Mouse (Mus musculus): ENCODE results near the gene Plekhh3. TPM values are rescaled to one million over a fixed set of nuclear protein-coding genes. Genes with fewer than 3 reads are reported as not detected.

Plekhh3 gene
- polyA plus RNA-seq, 1 experiment from 2014 or later, result 23.5 TPM

GRCm38 (mm10) chr11:101141088-101141487 is 30.1 kb downstream of the Plekhh3 start:
- Histone ChIP-seq H3K4me3 (replicated peaks) (no peak overlapping the region), H3K9me3 (no peaks in the 10 kb centered on the region), H3K36me3 (no peaks in the 10 kb centered on the region), H3K9ac (no peak overlapping the region), H3K4me1 (peaks cover 15% of the 10 kb centered on the region), H3K4me2 (no peak overlapping the region), H3K27me3 (replicated peaks) (no peaks in the 10 kb centered on the region), H3K27ac (no peak overlapping the region)
- WGBS, result 76% methylated on average over 8 of the region's 8 CpGs
- ATAC-seq (ENCODE audit: insufficient read depth, low FRiP score, low read depth), result no peak

GRCm38 (mm10) chr11:101140164-101140819 is 30.9 kb downstream of the Plekhh3 start:
- 0 out of 2 replicates have a peak overlapping the region, but pooled peaks have one; percentile 5 for H3K9ac ChIP-seq
- no peaks in the 10 kb centered on the region for H3K36me3 ChIP-seq
- no peak for ATAC-seq (ENCODE audit: insufficient read depth, low FRiP score, low read depth)
- peak overlapping the region; percentile 51; the same call in 1 of the 2 replicates for H3K27ac ChIP-seq
- WGBS, result 37% methylated on average over 27 of the region's 27 CpGs
- H3K9me3 ChIP-seq, result no peaks in the 10 kb centered on the region
- H3K4me1 ChIP-seq, result peaks cover 15% of the 10 kb centered on the region
- H3K27me3 ChIP-seq (replicated peaks), result no peaks in the 10 kb centered on the region
- peak overlapping the region; percentile 26 for H3K4me3 ChIP-seq (replicated peaks)
- H3K4me2 ChIP-seq, result peak overlapping the region; percentile 57

- H3K27ac ChIP-seq, result peak overlapping the region; percentile 80
- peaks cover 15% of the 10 kb centered on the region for H3K4me1 ChIP-seq
- no peaks in the 10 kb centered on the region for H3K27me3 ChIP-seq (replicated peaks)
- ATAC-seq (ENCODE audit: insufficient read depth, low FRiP score, low read depth), result peak; percentile 50; the same call in 1 of the 2 replicates
- no peaks in the 10 kb centered on the region for H3K36me3 ChIP-seq
- WGBS, result 15% methylated on average over 15 of the region's 15 CpGs
- no peak overlapping the region for H3K9ac ChIP-seq
- no peaks in the 10 kb centered on the region for H3K9me3 ChIP-seq
- peak overlapping the region; percentile 23 for H3K4me3 ChIP-seq (replicated peaks)
- peak overlapping the region; percentile 50 for H3K4me2 ChIP-seq
These were observed 32.5 kb downstream of the Plekhh3 start for GRCm38 (mm10) chr11:101138536-101139181.

GRCm38 (mm10) chr11:101137000-101137399 is 34.2 kb downstream of the Plekhh3 start:
- WGBS, result 73% methylated on average over 7 of the region's 7 CpGs
- H3K4me1 ChIP-seq, result peaks cover 18% of the 10 kb centered on the region
- H3K4me3 ChIP-seq (replicated peaks), result no peak overlapping the region
- H3K27ac ChIP-seq, result no peak overlapping the region
- no peak for ATAC-seq (ENCODE audit: insufficient read depth, low FRiP score, low read depth)
- no peak overlapping the region for H3K4me2 ChIP-seq
- no peak overlapping the region for H3K9ac ChIP-seq
- no peaks in the 10 kb centered on the region for H3K27me3 ChIP-seq (replicated peaks)
- no peaks in the 10 kb centered on the region for H3K9me3 ChIP-seq
- H3K36me3 ChIP-seq, result no peaks in the 10 kb centered on the region

- no peak for ATAC-seq (ENCODE audit: insufficient read depth, low FRiP score, low read depth)
- H3K4me2 ChIP-seq, result no peak overlapping the region
- WGBS, result 70% methylated on average over 13 of the region's 13 CpGs
- H3K9ac ChIP-seq, result no peak overlapping the region
- no peak overlapping the region for H3K4me3 ChIP-seq (replicated peaks)
- H3K27ac ChIP-seq, result no peak overlapping the region
- no peaks in the 10 kb centered on the region for H3K27me3 ChIP-seq (replicated peaks)
- no peaks in the 10 kb centered on the region for H3K36me3 ChIP-seq
- peaks cover 18% of the 10 kb centered on the region for H3K4me1 ChIP-seq
- no peaks in the 10 kb centered on the region for H3K9me3 ChIP-seq
These were observed 36.8 kb downstream of the Plekhh3 start for GRCm38 (mm10) chr11:101134217-101134865.

GRCm38 (mm10) chr11:101133037-101133436 is 38.1 kb downstream of the Plekhh3 start:
- Histone ChIP-seq H3K9me3 (no peaks in the 10 kb centered on the region), H3K9ac (no peak overlapping the region), H3K36me3 (no peaks in the 10 kb centered on the region), H3K4me2 (no peak overlapping the region), H3K4me3 (replicated peaks) (no peak overlapping the region), H3K27ac (no peak overlapping the region), H3K27me3 (replicated peaks) (no peaks in the 10 kb centered on the region), H3K4me1 (peaks cover 10% of the 10 kb centered on the region)
- 47% methylated on average over 12 of the region's 12 CpGs for WGBS
- ATAC-seq (ENCODE audit: insufficient read depth, low FRiP score, low read depth), result no peak

GRCm38 (mm10) chr11:101131701-101132100 is 39.5 kb downstream of the Plekhh3 start:
- Histone ChIP-seq H3K27me3 (replicated peaks) (no peaks in the 10 kb centered on the region), H3K27ac (no peak overlapping the region), H3K9me3 (no peaks in the 10 kb centered on the region), H3K36me3 (peaks cover 4% of the 10 kb centered on the region), H3K4me2 (no peak overlapping the region), H3K4me1 (peaks cover 10% of the 10 kb centered on the region), H3K9ac (no peak overlapping the region), H3K4me3 (replicated peaks) (no peak overlapping the region)
- WGBS, result 90% methylated on average over 6 of the region's 6 CpGs
- ATAC-seq (ENCODE audit: insufficient read depth, low FRiP score, low read depth), result no peak

GRCm38 (mm10) chr11:101131187-101131586 is 40.0 kb downstream of the Plekhh3 start:
- ATAC-seq (ENCODE audit: insufficient read depth, low FRiP score, low read depth), result no peak
- Histone ChIP-seq H3K4me3 (replicated peaks) (no peak overlapping the region), H3K9me3 (no peaks in the 10 kb centered on the region), H3K36me3 (peaks cover 10% of the 10 kb centered on the region), H3K27ac (no peak overlapping the region), H3K4me1 (peaks cover 10% of the 10 kb centered on the region), H3K27me3 (replicated peaks) (no peaks in the 10 kb centered on the region), H3K9ac (no peak overlapping the region), H3K4me2 (no peak overlapping the region)
- 68% methylated on average over 2 of the region's 2 CpGs for WGBS

- no peaks in the 10 kb centered on the region for H3K27me3 ChIP-seq (replicated peaks)
- no peaks in the 10 kb centered on the region for H3K9me3 ChIP-seq
- no peak overlapping the region for H3K4me2 ChIP-seq
- peaks cover 16% of the 10 kb centered on the region for H3K36me3 ChIP-seq
- H3K9ac ChIP-seq, result no peak overlapping the region
- H3K4me1 ChIP-seq, result peaks cover 10% of the 10 kb centered on the region
- WGBS, result 39% methylated on average over 18 of the region's 18 CpGs
- H3K27ac ChIP-seq, result no peak overlapping the region
- 0 out of 2 replicates have a peak, but pooled peaks have one; percentile 31 for ATAC-seq (ENCODE audit: insufficient read depth, low FRiP score, low read depth)
- no peak overlapping the region for H3K4me3 ChIP-seq (replicated peaks)
These were observed 40.9 kb downstream of the Plekhh3 start for GRCm38 (mm10) chr11:101130056-101130756.

GRCm38 (mm10) chr11:101128996-101129577 is 42.1 kb downstream of the Plekhh3 start:
- no peak overlapping the region for H3K4me3 ChIP-seq (replicated peaks)
- no peak overlapping the region for H3K27ac ChIP-seq
- no peak for ATAC-seq (ENCODE audit: insufficient read depth, low FRiP score, low read depth)
- peaks cover 10% of the 10 kb centered on the region for H3K4me1 ChIP-seq
- H3K4me2 ChIP-seq, result no peak overlapping the region
- no peaks in the 10 kb centered on the region for H3K9me3 ChIP-seq
- H3K36me3 ChIP-seq, result peaks cover 18% of the 10 kb centered on the region
- H3K27me3 ChIP-seq (replicated peaks), result no peaks in the 10 kb centered on the region
- 84% methylated on average over 11 of the region's 11 CpGs for WGBS
- no peak overlapping the region for H3K9ac ChIP-seq

- H3K4me2 ChIP-seq, result no peak overlapping the region
- no peak overlapping the region for H3K4me3 ChIP-seq (replicated peaks)
- peaks cover 27% of the 10 kb centered on the region for H3K36me3 ChIP-seq
- no peak overlapping the region for H3K27ac ChIP-seq
- no peak for ATAC-seq (ENCODE audit: insufficient read depth, low FRiP score, low read depth)
- WGBS, result 100% methylated on average over 1 of the region's 1 CpGs
- no peak overlapping the region for H3K9ac ChIP-seq
- H3K4me1 ChIP-seq, result peaks cover 8% of the 10 kb centered on the region
- H3K27me3 ChIP-seq (replicated peaks), result no peaks in the 10 kb centered on the region
- H3K9me3 ChIP-seq, result no peaks in the 10 kb centered on the region
These were observed 44.1 kb downstream of the Plekhh3 start for GRCm38 (mm10) chr11:101127075-101127474.
